Mouse (Mus musculus): ENCODE measurements around the gene Klf13. TPM values are rescaled to one million over a fixed set of nuclear protein-coding genes. Genes with fewer than 3 reads are reported as not detected.
A peak's percentile ranks its signal among the peaks of the same experiment; 100 is the strongest.

The Klf13 gene
- polyA plus RNA-seq, 1 experiment from 2014 or later: 33.4 TPM

DNA sequence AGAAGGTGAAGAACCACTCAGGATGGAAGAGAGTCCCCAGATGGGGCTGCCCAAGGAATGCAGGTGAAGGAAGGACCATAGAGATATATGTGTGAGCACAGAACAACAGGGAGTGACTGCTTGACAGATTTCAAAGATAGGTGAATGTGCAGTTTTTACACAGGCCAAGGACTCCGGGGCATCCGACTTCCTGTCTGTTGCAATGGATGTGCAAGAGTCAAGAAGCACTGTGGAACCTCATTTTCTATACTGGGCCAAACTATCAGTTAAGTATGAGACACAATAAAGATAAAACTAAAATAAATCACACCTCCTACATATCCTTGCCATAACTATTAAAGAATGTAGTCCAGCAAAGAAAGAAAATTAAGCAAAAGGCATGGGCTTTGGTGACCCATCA lies 62.1 kb downstream of the Klf13 start:
- no peak for DNase-seq (ENCODE audit: low spot score)
- Histone ChIP-seq H3K36me3 (no peaks in the 10 kb centered on the region), H3K27ac (no peak overlapping the region), H3K4me3 (no peak overlapping the region), H3K4me1 (replicated peaks) (peaks cover 8% of the 10 kb centered on the region), H3K9me3 (no peaks in the 10 kb centered on the region), H3K27me3 (ENCODE audit: insufficient read depth, poor library complexity, severe bottlenecking) (no peaks in the 10 kb centered on the region)
- WGBS: 87% methylated on average over 2 of the region's 2 CpGs

DNA sequence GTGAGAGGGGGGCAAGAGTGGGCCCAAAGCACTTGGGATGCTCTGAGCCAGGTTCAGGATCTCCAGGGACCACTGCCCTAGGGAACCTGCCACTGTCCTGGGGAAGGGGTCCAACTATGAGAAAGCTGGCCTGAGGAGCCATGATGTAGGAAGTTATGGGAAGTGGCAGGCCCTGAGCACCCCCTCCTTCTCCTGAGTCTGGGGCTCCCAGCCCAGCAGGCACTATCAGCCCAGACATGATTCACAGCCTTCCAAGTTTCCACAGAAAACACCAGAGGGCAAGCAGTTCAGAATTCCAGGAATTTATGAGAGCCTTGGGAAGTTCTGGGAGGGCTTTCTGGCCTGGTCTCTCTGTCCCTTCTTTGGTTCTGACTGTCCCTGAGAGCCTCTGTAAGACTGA lies 63.0 kb downstream of the Klf13 start:
- H3K4me1 ChIP-seq (replicated peaks): peaks cover 8% of the 10 kb centered on the region
- no peaks in the 10 kb centered on the region for H3K9me3 ChIP-seq
- H3K4me3 ChIP-seq: no peak overlapping the region
- H3K27ac ChIP-seq: no peak overlapping the region
- H3K27me3 ChIP-seq (ENCODE audit: insufficient read depth, poor library complexity, severe bottlenecking): no peaks in the 10 kb centered on the region
- DNase-seq (ENCODE audit: low spot score): no peak
- no peaks in the 10 kb centered on the region for H3K36me3 ChIP-seq

DNA sequence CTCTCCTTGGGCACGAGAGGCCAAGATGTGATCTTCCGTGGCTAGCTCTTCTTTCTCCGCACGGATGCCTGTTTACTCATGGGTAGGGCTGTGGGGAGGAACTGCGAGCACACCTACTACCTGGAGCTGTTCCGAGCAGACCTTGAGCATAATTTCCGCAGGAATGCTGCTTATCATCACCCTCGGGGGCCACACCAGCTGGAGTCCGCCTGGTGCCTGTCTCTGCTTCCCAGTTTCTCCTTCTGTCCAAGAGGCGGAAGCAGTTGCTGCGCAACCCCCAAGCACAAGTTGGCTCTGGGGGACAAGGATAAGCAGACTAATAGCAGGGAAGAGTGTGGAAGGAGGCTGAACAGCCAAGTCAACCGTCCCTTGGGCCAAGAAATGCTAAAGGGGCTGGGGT lies 64.8 kb downstream of the Klf13 start:
- 53% methylated on average over 12 of the region's 12 CpGs for WGBS
- H3K36me3 ChIP-seq: no peaks in the 10 kb centered on the region
- no peak overlapping the region for H3K27ac ChIP-seq

DNA sequence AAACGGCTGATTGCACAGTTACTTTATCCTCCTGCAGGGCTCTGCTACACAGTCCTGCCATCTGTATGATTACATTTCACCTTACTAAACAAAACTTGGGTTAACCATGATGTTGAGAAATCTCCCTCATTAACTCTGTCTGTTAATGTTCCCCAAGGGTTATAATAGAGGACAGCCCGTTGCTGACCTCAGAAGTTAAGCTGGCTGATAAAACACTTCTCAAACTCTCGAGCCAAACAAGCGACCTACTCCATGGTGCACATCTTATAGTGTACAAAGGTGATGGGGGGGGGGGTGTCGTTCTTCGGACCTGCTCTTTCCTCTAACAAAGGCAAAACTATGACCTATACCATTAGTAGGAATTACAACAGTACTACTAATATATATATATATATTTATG lies 67.0 kb downstream of the Klf13 start:
- no peak overlapping the region for H3K27ac ChIP-seq
- DNase-seq (ENCODE audit: low spot score): no peak
- WGBS: 88% methylated on average over 6 of the region's 6 CpGs

More for the DNA sequence above, 64.8 kb downstream of the Klf13 start:
- H3K9me3 ChIP-seq: no peaks in the 10 kb centered on the region
- no peak overlapping the region for H3K4me3 ChIP-seq
- H3K4me1 ChIP-seq (replicated peaks): peaks cover 8% of the 10 kb centered on the region
- no peak for DNase-seq (ENCODE audit: low spot score)
- H3K27me3 ChIP-seq (ENCODE audit: insufficient read depth, poor library complexity, severe bottlenecking): no peaks in the 10 kb centered on the region

DNA sequence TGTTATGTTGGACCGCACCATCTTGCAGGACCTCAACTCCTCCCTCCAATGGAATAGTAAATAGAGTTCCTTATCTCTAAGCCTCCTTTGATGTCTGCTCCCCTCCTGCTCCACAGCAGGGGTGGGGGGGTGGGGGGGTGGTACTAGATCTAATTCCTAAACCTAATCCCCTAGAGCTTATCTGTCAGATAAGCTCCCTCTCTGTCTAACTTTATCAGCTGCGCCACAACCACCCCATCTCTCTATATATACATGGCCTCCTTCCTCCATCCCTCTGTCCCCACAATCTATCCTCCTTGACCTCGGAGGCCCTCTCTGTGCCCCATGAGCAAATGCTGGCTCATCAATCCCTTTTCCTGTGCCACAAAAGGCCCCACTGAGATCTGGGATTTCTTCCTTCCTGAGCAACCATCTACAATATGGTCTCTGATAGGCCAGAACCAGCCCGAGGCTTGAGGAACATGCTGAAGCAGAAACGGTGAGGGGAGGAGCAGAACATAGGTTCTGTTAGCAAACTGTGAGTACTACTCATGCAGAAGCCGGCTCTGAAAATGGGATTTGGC lies 70.3 kb downstream of the Klf13 start:
- WGBS: 66% methylated on average over 6 of the region's 6 CpGs
- H3K27me3 ChIP-seq (ENCODE audit: insufficient read depth, poor library complexity, severe bottlenecking): no peaks in the 10 kb centered on the region
- H3K27ac ChIP-seq: no peak overlapping the region
- H3K4me3 ChIP-seq: no peak overlapping the region
- no peaks in the 10 kb centered on the region for H3K36me3 ChIP-seq
- H3K9me3 ChIP-seq: no peaks in the 10 kb centered on the region
- H3K4me1 ChIP-seq (replicated peaks): no peaks in the 10 kb centered on the region
- DNase-seq (ENCODE audit: low spot score): no peak

More for the DNA sequence above, 67.0 kb downstream of the Klf13 start:
- H3K9me3 ChIP-seq: no peaks in the 10 kb centered on the region
- no peaks in the 10 kb centered on the region for H3K27me3 ChIP-seq (ENCODE audit: insufficient read depth, poor library complexity, severe bottlenecking)
- H3K36me3 ChIP-seq: no peaks in the 10 kb centered on the region
- H3K4me3 ChIP-seq: no peak overlapping the region
- no peaks in the 10 kb centered on the region for H3K4me1 ChIP-seq (replicated peaks)

DNA sequence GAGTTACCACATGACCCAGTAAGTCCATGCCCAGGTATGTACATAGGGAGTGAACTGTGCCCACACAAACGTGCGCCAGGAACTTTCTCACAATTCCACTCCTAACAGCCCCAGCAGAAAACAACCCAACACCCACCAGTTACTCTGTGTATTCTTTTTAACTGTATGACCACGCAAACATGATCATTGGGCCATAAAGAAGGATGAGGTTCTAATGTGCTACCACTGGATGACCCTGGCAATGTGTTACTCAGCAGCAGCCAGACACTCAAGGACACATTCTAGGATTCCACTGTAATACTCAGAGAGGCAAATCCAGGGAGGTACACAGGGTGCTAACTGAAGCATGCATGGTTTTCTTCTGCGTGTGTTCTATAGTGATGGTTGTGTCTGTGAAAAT lies 72.8 kb downstream of the Klf13 start:
- H3K36me3 ChIP-seq: no peaks in the 10 kb centered on the region
- WGBS: 90% methylated on average over 4 of the region's 4 CpGs

DNA sequence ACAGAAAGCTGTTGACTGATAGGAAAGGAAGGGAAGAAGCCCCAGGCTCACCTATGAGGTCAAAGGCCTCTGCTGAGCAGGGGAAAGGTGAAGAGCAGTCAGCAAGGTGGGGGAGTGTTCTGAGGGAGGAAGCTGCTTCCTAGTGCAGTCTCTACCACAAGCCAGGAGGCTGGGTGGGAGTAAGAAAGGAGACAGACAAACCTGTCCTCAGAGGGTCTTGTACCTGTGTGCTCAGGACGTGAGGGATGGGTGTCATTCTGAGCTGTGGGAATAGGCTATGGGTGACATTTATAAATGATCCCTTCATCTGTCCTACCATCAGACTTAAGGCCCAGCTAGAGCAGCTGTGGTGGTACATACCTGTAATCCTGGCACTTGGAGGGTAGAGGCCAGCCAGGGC lies 75.7 kb downstream of the Klf13 start:
- 72% methylated on average over 1 of the region's 1 CpGs for WGBS
- no peaks in the 10 kb centered on the region for H3K9me3 ChIP-seq
- H3K27ac ChIP-seq: no peak overlapping the region
- DNase-seq (ENCODE audit: low spot score): no peak
- H3K4me1 ChIP-seq (replicated peaks): peaks cover 8% of the 10 kb centered on the region
- no peaks in the 10 kb centered on the region for H3K27me3 ChIP-seq (ENCODE audit: insufficient read depth, poor library complexity, severe bottlenecking)
- no peaks in the 10 kb centered on the region for H3K36me3 ChIP-seq
- H3K4me3 ChIP-seq: no peak overlapping the region

More for the DNA sequence above, 72.8 kb downstream of the Klf13 start:
- H3K4me1 ChIP-seq (replicated peaks): no peaks in the 10 kb centered on the region
- no peak overlapping the region for H3K4me3 ChIP-seq
- H3K27ac ChIP-seq: no peak overlapping the region
- H3K9me3 ChIP-seq: no peaks in the 10 kb centered on the region
- DNase-seq (ENCODE audit: low spot score): no peak
- no peaks in the 10 kb centered on the region for H3K27me3 ChIP-seq (ENCODE audit: insufficient read depth, poor library complexity, severe bottlenecking)

DNA sequence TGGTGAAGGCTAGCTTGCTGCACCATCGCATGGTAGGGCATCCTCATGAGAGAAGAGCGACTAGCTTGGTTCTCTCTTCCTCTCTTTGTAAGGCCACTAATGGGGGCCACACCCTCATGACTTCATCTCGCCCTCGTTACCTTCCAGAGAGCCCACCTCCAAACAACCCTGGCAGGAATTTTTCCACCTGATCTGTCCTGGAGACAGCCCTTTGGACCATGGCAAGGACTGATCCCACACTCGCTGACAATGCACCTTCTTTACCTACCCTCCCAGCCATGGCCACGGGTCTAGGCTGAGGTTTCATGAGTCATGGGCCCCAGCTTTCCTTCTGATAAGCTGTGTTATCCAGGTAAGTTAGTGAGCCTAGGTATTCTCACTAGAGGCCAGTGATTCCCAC lies 77.6 kb downstream of the Klf13 start:
- no peaks in the 10 kb centered on the region for H3K36me3 ChIP-seq
- no peak for DNase-seq (ENCODE audit: low spot score)
- H3K4me1 ChIP-seq (replicated peaks): peaks cover 8% of the 10 kb centered on the region
- WGBS: 85% methylated on average over 6 of the region's 6 CpGs
- no peak overlapping the region for H3K4me3 ChIP-seq
- no peak overlapping the region for H3K27ac ChIP-seq
- H3K27me3 ChIP-seq (ENCODE audit: insufficient read depth, poor library complexity, severe bottlenecking): no peaks in the 10 kb centered on the region
- H3K9me3 ChIP-seq: no peaks in the 10 kb centered on the region

DNA sequence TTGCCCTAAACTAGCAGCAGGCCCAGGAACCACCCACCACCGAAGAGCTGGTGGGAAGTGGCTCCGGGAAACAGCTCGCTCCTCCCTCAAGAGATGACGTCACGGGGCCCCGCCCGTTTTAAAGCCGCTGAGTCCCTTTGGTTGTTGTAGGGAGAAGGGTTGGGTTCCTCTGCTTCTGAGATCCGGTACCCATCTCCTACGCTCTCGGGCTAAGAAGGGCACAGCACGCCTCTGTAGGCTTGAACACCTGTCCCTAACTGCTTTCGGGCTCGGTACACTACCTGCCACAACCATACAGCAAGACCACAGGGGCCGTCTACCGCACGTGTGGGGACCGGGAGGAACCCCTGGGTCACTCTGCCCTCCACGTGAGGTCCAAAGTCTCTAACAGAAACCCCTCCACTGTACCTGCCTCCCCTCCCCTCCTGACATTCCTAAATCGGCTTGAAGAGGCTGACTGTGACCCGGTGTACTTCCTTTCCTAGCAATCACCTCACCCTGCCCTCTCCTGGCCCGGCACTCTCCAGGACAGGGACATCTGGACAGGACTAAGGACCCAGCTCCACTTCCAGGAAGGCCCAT lies 80.1 kb downstream of the Klf13 start:
- Histone ChIP-seq H3K27me3 (ENCODE audit: insufficient read depth, poor library complexity, severe bottlenecking) (no peaks in the 10 kb centered on the region), H3K4me3 (peak overlapping the region; percentile 54), H3K27ac (peak overlapping the region; percentile 81), H3K9me3 (no peaks in the 10 kb centered on the region), H3K36me3 (no peaks in the 10 kb centered on the region), H3K4me1 (replicated peaks) (peaks cover 8% of the 10 kb centered on the region)
- DNase-seq (ENCODE audit: low spot score): peak; percentile 79
- WGBS: 4% methylated on average over 22 of the region's 22 CpGs

DNA sequence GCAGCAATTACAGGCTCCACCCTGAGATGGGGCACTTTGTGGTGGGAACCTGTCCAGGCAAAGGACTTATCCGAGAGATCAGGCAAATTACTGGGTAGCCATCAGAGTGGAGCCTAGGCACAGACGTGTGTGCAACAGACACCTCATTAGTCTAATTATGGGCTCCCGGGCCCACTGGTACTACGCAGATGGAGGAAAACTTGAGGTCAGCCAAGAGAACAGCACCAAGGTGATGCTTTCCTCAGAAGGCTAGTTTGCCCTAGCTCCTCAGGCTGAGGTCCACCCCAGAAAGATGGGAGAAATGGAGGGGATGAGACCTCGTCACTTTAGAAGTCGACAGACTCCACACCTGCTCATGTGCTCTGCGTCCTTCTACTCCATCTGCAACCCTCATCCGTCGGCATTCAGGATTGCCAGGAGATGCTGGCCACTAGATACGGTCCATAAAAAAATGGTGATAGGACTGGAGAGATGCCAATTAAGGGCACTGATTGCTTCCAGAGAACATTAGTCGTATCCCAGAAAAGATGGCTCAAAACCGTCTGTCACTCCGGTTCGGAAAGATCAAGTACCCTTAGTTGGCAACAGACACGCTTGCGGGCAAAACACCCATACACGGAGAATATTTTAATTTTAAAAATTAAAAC lies 80.8 kb downstream of the Klf13 start:
- WGBS: 88% methylated on average over 17 of the region's 17 CpGs

DNA sequence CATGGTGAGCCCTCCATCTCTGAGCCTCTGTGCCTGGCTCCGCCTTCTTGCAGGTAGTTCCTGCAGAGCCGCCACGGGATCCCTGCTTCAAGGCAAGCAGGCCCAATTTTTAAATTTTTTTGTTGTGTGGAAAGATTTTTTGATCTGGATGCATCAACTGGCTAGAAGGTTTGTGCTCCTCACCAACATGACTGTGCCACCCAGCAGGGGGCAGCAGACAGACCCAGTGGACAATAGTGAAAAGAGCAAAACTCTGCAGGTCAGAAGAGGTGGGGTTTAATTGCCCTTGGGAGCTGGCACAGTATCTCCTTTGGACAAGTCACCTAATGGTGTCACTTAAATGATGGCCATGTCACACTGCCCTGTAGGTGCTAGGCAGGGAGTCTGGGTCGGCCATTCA lies 83.4 kb downstream of the Klf13 start:
- no peak overlapping the region for H3K27ac ChIP-seq
- peaks cover 8% of the 10 kb centered on the region for H3K4me1 ChIP-seq (replicated peaks)
- H3K36me3 ChIP-seq: no peaks in the 10 kb centered on the region
- WGBS: 76% methylated on average over 4 of the region's 4 CpGs
- no peaks in the 10 kb centered on the region for H3K27me3 ChIP-seq (ENCODE audit: insufficient read depth, poor library complexity, severe bottlenecking)
- no peak overlapping the region for H3K4me3 ChIP-seq
- peak; percentile 54 for DNase-seq (ENCODE audit: low spot score)
- no peaks in the 10 kb centered on the region for H3K9me3 ChIP-seq

More for the DNA sequence above, 80.8 kb downstream of the Klf13 start:
- Histone ChIP-seq H3K4me3 (peak overlapping the region; percentile 54; the same call in 1 of the 2 replicates), H3K4me1 (replicated peaks) (peaks cover 8% of the 10 kb centered on the region), H3K27ac (no peak overlapping the region), H3K36me3 (no peaks in the 10 kb centered on the region), H3K9me3 (no peaks in the 10 kb centered on the region), H3K27me3 (ENCODE audit: insufficient read depth, poor library complexity, severe bottlenecking) (no peaks in the 10 kb centered on the region)
- no peak for DNase-seq (ENCODE audit: low spot score)

DNA sequence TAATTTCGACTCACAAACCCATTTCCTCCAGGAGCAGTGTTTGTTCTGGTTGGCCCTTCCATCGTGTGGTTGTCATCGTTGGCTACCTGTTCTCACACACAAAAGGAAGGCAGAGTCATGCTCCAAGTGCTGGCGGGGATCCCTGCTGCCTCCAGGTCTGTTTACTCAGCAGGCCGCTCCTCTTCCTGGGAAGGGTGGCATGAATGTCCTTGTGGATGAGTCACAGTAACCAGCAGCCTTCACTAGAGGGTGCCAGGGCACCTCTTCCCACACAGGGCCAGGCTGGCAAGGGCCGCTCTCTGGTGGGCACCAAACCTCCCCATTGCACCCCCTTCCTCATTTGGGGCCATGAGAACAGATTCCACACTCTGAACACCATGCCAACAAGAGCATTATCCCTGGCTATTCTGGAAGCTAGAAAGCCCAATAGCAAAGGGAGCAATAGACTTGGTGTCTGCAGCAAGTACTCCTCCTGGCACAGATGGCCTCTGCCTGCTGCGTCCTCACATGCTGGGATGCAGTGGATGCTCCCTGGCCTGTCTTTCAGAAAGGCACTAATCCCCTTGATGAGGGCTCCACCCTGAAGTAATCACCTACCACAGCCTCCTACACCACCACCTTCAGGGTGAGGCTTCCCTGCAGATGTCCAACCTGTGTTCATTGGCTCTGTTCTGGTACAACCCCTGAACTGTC lies 86.7 kb downstream of the Klf13 start:
- no peaks in the 10 kb centered on the region for H3K9me3 ChIP-seq
- H3K36me3 ChIP-seq: no peaks in the 10 kb centered on the region
- no peak for DNase-seq (ENCODE audit: low spot score)
- H3K27me3 ChIP-seq (ENCODE audit: insufficient read depth, poor library complexity, severe bottlenecking): no peaks in the 10 kb centered on the region
- H3K4me1 ChIP-seq (replicated peaks): no peaks in the 10 kb centered on the region
- WGBS: 58% methylated on average over 7 of the region's 7 CpGs
- no peak overlapping the region for H3K4me3 ChIP-seq
- no peak overlapping the region for H3K27ac ChIP-seq

Data from hindbrain, embryonic 10.5 days (tissue).